Mouse (Mus musculus): ENCODE data around the gene Aff1. TPM values are rescaled to one million over a fixed set of nuclear protein-coding genes. Genes with fewer than 3 reads are reported as not detected.

Gene Aff1
- polyA plus RNA-seq, 1 experiment = 16.8 TPM

DNA sequence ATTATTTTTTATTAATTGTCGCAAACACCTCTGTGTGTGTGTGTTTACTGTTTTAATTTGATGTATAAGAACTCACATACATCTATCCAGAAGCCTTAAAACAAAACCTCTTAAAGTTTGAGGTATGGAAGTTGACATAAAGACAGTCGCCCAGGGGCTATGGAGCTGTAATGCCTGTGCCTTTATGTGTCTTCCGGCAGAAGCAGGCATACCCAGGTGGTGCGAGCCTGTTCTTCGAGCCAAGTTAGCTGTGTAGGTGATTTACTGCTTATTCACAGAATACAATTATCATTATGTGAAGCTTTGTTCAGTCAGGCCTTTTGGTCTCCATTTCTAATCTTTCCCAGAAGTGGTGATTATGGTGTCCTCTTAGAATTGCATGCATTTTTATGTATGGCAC, 111.2 kb downstream of the Aff1 start:
- no peaks in the 10 kb centered on the region for H3K36me3 ChIP-seq (ENCODE audit: control insufficient read depth, insufficient read depth, low read length)
- no peak overlapping the region for H3K4me3 ChIP-seq (ENCODE audit: insufficient read depth, low read depth, low read length)
- DNase-seq = no peak
- TF ChIP-seq CTCF (conservative IDR thresholded peaks at IDR 0.05; ENCODE audit: insufficient read depth, insufficient read length, low read depth, low read length) (no peak), POLR2A (IDR thresholded peaks at IDR 0.05; ENCODE audit: low read depth, low read length) (no peak)
- peaks cover 46% of the 10 kb centered on the region for H3K4me1 ChIP-seq (ENCODE audit: control insufficient read depth, insufficient read depth, low read length)
- WGBS = 66% methylated on average over 5 of the region's 5 CpGs
- H3K27ac ChIP-seq (ENCODE audit: insufficient read depth, low read depth, low read length) = no peak overlapping the region
- H3K27me3 ChIP-seq (replicated peaks; ENCODE audit: control insufficient read depth, insufficient read depth, low read length) = no peaks in the 10 kb centered on the region

DNA sequence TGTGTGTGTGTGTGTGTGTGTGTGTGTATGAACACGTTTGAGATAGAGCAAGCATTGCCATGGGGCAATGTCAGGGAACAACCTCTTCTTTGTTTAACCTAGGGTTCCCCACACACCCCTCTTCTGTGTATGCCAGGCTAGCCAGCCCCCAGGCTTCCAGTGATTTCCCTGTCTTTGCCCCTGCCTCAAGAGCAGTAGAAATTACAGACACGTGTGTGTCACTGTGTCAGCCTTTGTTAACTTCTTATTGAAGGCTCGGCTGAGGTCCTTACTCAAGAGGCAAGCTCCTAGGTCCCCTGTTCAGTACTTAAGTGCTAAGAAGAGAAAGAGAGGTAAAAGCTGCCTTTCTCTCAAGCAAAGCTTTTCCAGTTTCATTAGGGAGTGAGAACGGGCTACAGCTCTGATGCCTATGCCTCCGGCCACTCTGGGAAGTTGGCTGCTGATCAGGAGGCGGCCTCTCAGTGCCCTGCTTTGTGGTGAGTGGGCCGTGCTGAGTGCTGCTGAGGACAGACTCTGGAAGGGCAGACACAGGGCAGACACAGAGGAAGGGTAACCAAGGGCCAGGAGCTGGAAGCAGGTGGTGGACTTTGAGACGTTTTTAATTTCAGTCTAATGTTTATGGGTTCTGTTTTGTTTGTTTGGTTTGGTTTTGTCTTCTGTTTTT, 111.9 kb downstream of the Aff1 start:
- DNase-seq = peak; percentile 91
- H3K4me1 ChIP-seq (ENCODE audit: control insufficient read depth, insufficient read depth, low read length) = peaks cover 45% of the 10 kb centered on the region
- 6% methylated on average over 8 of the region's 8 CpGs for WGBS
- peak overlapping the region; percentile 65 for H3K27ac ChIP-seq (ENCODE audit: insufficient read depth, low read depth, low read length)
- no peak overlapping the region for H3K4me3 ChIP-seq (ENCODE audit: insufficient read depth, low read depth, low read length)
- H3K27me3 ChIP-seq (replicated peaks; ENCODE audit: control insufficient read depth, insufficient read depth, low read length) = no peaks in the 10 kb centered on the region
- no peaks in the 10 kb centered on the region for H3K36me3 ChIP-seq (ENCODE audit: control insufficient read depth, insufficient read depth, low read length)
- TF ChIP-seq POLR2A (IDR thresholded peaks at IDR 0.05; ENCODE audit: low read depth, low read length) (no peak), CTCF (conservative IDR thresholded peaks at IDR 0.05; ENCODE audit: insufficient read depth, insufficient read length, low read depth, low read length) (no peak)

DNA sequence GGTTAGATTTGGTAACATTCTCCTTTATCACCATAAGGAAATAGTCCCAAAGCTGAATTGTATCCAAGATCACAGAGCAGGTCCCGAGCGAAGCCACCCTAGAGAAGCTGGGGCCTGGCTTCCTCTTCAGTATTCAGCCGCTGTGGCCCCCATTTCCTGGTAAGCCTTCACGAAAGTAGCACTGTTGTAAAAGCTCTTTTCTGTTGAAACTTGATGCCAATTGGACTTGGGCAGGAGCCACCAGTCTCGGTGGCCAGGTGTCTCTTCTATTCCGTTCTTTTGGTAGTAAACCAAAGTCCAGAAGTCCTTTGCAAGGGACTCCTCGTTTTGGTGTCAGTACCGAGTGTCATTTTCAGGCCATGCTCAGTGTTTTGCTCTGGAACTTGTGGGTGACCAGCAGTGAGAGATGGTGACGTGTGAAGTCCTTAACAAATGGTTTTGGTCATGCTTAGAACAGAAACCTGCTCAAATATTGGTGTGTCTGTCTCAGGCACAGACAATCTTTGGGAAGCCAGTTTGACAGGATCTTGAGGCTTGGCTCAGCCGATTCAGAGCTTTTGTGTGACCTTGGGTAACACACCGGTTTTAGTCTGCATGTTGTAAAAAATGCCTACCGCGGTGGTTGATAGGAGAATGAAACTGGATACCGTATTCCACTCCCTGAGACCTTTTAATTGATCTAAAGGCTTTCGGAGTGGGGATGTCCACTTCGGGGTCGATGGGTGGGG, 114.8 kb downstream of the Aff1 start:
- Histone ChIP-seq H3K36me3 (ENCODE audit: control insufficient read depth, insufficient read depth, low read length) (no peaks in the 10 kb centered on the region), H3K27ac (ENCODE audit: insufficient read depth, low read depth, low read length) (peak overlapping the region; percentile 51), H3K4me3 (ENCODE audit: insufficient read depth, low read depth, low read length) (no peak overlapping the region), H3K27me3 (replicated peaks; ENCODE audit: control insufficient read depth, insufficient read depth, low read length) (no peaks in the 10 kb centered on the region), H3K4me1 (ENCODE audit: control insufficient read depth, insufficient read depth, low read length) (peaks cover 42% of the 10 kb centered on the region)
- DNase-seq = peak; percentile 65
- no peak for TF ChIP-seq POLR2A (IDR thresholded peaks at IDR 0.05; ENCODE audit: low read depth, low read length)
- no peak for TF ChIP-seq CTCF (conservative IDR thresholded peaks at IDR 0.05; ENCODE audit: insufficient read depth, insufficient read length, low read depth, low read length)
- 28% methylated on average over 17 of the region's 17 CpGs for WGBS

DNA sequence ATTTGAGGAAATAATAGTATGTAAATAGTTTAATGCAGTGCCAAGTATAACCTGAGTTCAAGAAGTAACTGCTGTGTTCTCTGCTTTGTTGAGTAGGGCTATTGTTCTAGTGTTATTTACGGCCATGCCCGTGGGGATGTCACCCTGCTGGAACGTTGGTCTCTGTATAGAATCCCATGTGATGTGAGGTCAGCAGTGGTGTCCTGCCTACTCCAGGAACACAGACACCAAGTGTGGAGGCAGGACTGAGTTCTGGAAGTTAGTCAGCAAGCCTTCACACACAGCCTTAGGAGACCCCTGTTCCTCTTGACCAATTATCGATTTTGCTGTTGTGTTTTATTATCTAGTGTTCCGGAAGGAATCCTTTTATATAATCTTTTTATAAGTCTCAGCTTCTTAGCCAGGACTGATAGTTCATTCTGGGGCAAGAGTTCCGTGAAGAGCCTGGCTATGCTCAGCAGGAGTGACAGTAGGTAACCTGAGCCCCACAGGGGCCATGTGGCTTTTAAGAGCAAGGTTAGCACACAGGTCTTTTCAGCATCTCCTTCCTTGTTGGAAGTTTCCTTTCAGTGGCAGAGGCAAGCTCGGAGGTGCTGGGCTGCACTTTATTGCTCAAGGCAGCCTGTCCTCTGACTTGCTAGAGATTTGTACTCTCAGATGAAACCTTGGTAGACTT, 115.6 kb downstream of the Aff1 start:
- Histone ChIP-seq H3K27ac (ENCODE audit: insufficient read depth, low read depth, low read length) (peak overlapping the region; percentile 14), H3K4me3 (ENCODE audit: insufficient read depth, low read depth, low read length) (no peak overlapping the region), H3K36me3 (ENCODE audit: control insufficient read depth, insufficient read depth, low read length) (no peaks in the 10 kb centered on the region), H3K4me1 (ENCODE audit: control insufficient read depth, insufficient read depth, low read length) (peaks cover 46% of the 10 kb centered on the region), H3K27me3 (replicated peaks; ENCODE audit: control insufficient read depth, insufficient read depth, low read length) (no peaks in the 10 kb centered on the region)
- WGBS = 47% methylated on average over 7 of the region's 7 CpGs
- TF ChIP-seq CTCF (conservative IDR thresholded peaks at IDR 0.05; ENCODE audit: insufficient read depth, insufficient read length, low read depth, low read length) (no peak), POLR2A (IDR thresholded peaks at IDR 0.05; ENCODE audit: low read depth, low read length) (no peak)
- DNase-seq = no peak

DNA sequence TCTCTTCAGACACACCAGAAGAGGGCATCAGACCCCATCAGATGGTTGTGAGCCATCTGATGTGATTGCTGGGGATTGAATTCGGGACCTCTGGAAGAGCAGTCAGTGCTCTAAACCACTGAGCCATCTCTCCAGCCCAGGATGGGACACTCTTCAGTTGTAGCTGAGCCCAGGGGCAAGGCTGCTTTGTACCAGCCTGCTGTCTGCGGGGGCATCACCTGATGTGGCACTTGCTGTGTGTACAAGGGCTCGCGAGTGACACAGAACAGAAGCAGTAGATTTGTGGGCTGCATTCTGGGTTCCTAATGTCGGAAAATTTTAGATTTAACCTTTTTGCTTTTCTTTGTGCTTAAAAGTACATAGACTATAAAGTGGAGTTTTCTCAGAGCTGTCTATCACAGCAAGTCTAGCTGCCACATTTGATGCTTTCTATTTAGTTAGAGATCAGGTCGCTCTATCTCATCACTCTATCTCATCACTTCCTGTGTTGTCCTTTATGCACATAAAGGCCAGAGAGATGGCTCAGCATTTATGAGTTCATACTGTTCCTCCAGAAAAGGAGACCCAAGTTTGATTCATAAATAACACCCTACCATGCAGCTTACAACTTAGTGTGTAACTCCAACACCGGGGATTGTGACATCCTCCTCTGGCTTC, 117.6 kb downstream of the Aff1 start:
- Histone ChIP-seq H3K4me3 (ENCODE audit: insufficient read depth, low read depth, low read length) (no peak overlapping the region), H3K4me1 (ENCODE audit: control insufficient read depth, insufficient read depth, low read length) (peaks cover 59% of the 10 kb centered on the region), H3K27me3 (replicated peaks; ENCODE audit: control insufficient read depth, insufficient read depth, low read length) (no peaks in the 10 kb centered on the region), H3K27ac (ENCODE audit: insufficient read depth, low read depth, low read length) (no peak overlapping the region), H3K36me3 (ENCODE audit: control insufficient read depth, insufficient read depth, low read length) (no peaks in the 10 kb centered on the region)
- DNase-seq = no peak
- no peak for TF ChIP-seq POLR2A (IDR thresholded peaks at IDR 0.05; ENCODE audit: low read depth, low read length)
- no peak for TF ChIP-seq CTCF (conservative IDR thresholded peaks at IDR 0.05; ENCODE audit: insufficient read depth, insufficient read length, low read depth, low read length)
- 88% methylated on average over 7 of the region's 7 CpGs for WGBS

DNA sequence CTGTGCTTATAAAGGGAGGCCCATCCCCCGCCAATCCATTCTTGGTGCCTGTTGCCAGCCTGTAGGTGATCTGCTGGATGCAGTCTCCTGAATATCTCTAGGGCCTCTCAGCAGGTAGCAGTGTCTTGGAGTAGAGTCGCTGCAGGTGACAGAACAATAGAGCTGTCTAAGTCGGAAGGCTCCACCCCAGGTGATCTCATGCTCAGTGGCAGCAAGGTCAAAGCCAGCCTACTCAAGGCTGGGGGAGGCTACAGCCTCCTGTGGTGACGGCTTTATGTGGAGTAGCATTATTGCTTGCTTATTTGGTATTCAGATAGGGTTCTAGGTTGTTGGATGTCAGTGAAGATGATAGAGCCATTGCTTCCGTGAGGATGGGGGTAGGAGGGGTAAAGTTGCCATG, 121.1 kb downstream of the Aff1 start:
- Histone ChIP-seq H3K4me1 (ENCODE audit: control insufficient read depth, insufficient read depth, low read length) (peaks cover 45% of the 10 kb centered on the region), H3K27ac (ENCODE audit: insufficient read depth, low read depth, low read length) (peak overlapping the region; percentile 5; the same call in 1 of the 2 replicates), H3K27me3 (replicated peaks; ENCODE audit: control insufficient read depth, insufficient read depth, low read length) (no peaks in the 10 kb centered on the region), H3K36me3 (ENCODE audit: control insufficient read depth, insufficient read depth, low read length) (no peaks in the 10 kb centered on the region), H3K4me3 (ENCODE audit: insufficient read depth, low read depth, low read length) (no peak overlapping the region)
- TF ChIP-seq CTCF (conservative IDR thresholded peaks at IDR 0.05; ENCODE audit: insufficient read depth, insufficient read length, low read depth, low read length) (no peak), POLR2A (IDR thresholded peaks at IDR 0.05; ENCODE audit: low read depth, low read length) (no peak)
- DNase-seq = no peak
- 83% methylated on average over 5 of the region's 5 CpGs for WGBS

Data from kidney, adult 2 months (tissue).